Mouse (Mus musculus) ES-E14 (cell line): ENCODE data around the gene Zfp408. TPM values are rescaled to one million over a fixed set of nuclear protein-coding genes. Genes with fewer than 3 reads are reported as not detected.
A peak's percentile ranks its signal among the peaks of the same experiment; 100 is the strongest.

ENCODE experiments used
- DNase-seq: peaks from one replicate; pipeline ENCODE4 v3.0.0-alpha.2; 2013; ENCODE audit warnings: low read depth, low spot score
- H3K27ac ChIP-seq: 2 replicates; pipeline ENCODE4 v1.5.1; 2012; ENCODE audit warnings: low read depth, mild to moderate bottlenecking, low read length, moderate library complexity, mixed read lengths; ENCODE audit not compliant: poor library complexity, insufficient read depth, severe bottlenecking
- H3K36me3 ChIP-seq: 2 replicates; pipeline ENCODE4 v1.6.1; 2012; ENCODE audit warnings: mild to moderate bottlenecking, low read length, moderate library complexity, mixed read lengths; ENCODE audit not compliant: control insufficient read depth, poor library complexity, insufficient read depth, severe bottlenecking
- H3K4me1 ChIP-seq, 2 experiments: fragments of 150-350 bp in 1 of 2; sonication (generic) in 1 of 2; 2 replicates each; pipeline ENCODE4 v1.6.1; 2012; ENCODE audit warnings: low read length in 2 of 2, mild to moderate bottlenecking in 1 of 2, mixed read lengths in 1 of 2; ENCODE audit not compliant: control insufficient read depth in 2 of 2, insufficient read depth in 2 of 2, poor library complexity in 1 of 2
- H3K4me3 ChIP-seq, 2 experiments: fragments of 150-350 bp in 1 of 2; sonication (generic) in 1 of 2; 2 replicates each; pipeline ENCODE4 v1.5.1; 2012; ENCODE audit warnings: low read length in 2 of 2, low read depth in 1 of 2, mild to moderate bottlenecking in 1 of 2, mixed read lengths in 1 of 2; ENCODE audit not compliant: insufficient read depth in 1 of 2, poor library complexity in 1 of 2, severe bottlenecking in 1 of 2
- H3K9ac ChIP-seq: 2 replicates; pipeline ENCODE4 v1.6.1; 2012; ENCODE audit warnings: low read depth, mild to moderate bottlenecking, low read length, mixed read lengths; ENCODE audit not compliant: poor library complexity, insufficient read depth, severe bottlenecking
- H3K9me3 ChIP-seq: fragments of 150-350 bp; sonication (generic); 2 replicates; pipeline ENCODE4 v1.6.1; 2012; ENCODE audit warnings: low read depth, mild to moderate bottlenecking, low read length; ENCODE audit not compliant: control insufficient read depth, insufficient read depth
- CHD2 ChIP-seq: IDR thresholded peaks from 2 replicates; pipeline ENCODE4 v1.6.1; 2014; ENCODE audit warnings: mild to moderate bottlenecking, low read depth, low read length, inconsistent platforms
- HCFC1 ChIP-seq: IDR thresholded peaks from 2 replicates; pipeline ENCODE4 v1.6.1; 2012; ENCODE audit warnings: low read length, inconsistent platforms, borderline replicate concordance; ENCODE audit not compliant: insufficient read depth
- MAFK ChIP-seq: IDR thresholded peaks from 2 replicates; pipeline ENCODE4 v1.6.1; 2014; ENCODE audit warnings: mild to moderate bottlenecking, low read depth, low read length, inconsistent platforms; ENCODE audit not compliant: insufficient read depth
- ZC3H11A ChIP-seq: IDR thresholded peaks from 2 replicates; pipeline ENCODE4 v1.6.1; 2012; ENCODE audit warnings: low read depth, mild to moderate bottlenecking, inconsistent platforms, low read length, borderline replicate concordance
- ZNF384 ChIP-seq: IDR thresholded peaks from 2 replicates; pipeline ENCODE4 v1.6.1; 2012; ENCODE audit warnings: low read depth, low read length, inconsistent platforms
- in situ Hi-C, 2 experiments: fragments of 600-800 bp; cut with MboI; formaldehyde crosslinking; loops; one replicate each; pipeline ENCODE4 v1.15.1; 2025; ENCODE audit warnings: low sequenced_read_pairs in 2 of 2, inconsistent platforms in 1 of 2; ENCODE audit not compliant: unreplicated experiment in 2 of 2
- total RNA-seq: library from RNA; depleted of rRNA; stranded (reverse); fragments of 300-350 nt; gene quantifications from 2 replicates; pipeline ENCODE4 v1.2.3, GENCODE M21; 2012

The Zfp408 gene
- total RNA-seq, 1 experiment, result 21.2 TPM

- in situ Hi-C loops, result no loop called here
- no peak for TF ChIP-seq ZNF384
- TF ChIP-seq HCFC1, result no peak
- TF ChIP-seq MAFK, result no peak
- TF ChIP-seq CHD2, result no peak
- no peak for TF ChIP-seq ZC3H11A
- H3K27ac ChIP-seq, result no peak overlapping the region
- H3K4me3 ChIP-seq, result no peak overlapping the region
- H3K9me3 ChIP-seq, result no peaks in the 10 kb centered on the region
- DNase-seq, result no peak
- H3K36me3 ChIP-seq, result peaks cover 21% of the 10 kb centered on the region
- no peak overlapping the region for H3K9ac ChIP-seq
- H3K4me1 ChIP-seq, result peaks cover 0 to 6% of the 10 kb centered on the region in 2 experiments; a peak in 1 of 4 replicates
Observed at GRCm38 (mm10) chr2:91666386-91666910, 16.9 kb upstream of the Zfp408 start.

DNA sequence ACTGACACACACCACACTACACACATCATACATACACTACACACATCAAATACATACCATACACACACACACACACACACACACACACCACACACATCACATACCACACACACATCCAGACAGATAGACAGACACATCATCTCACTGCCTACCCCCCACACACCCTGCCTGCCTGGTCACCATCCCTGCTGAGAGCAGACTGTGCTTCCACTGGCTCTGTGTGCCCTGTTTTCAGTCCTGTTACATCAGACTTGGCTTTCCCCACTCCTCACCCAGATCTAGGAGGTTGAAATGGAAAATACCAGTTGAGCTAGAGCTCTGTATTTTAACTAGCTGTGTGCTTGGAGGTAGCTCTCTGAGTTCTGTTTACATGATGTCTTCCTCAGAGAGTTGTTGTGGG, 15.2 kb upstream of the Zfp408 start:
- in situ Hi-C loops, result no loop called here
- Histone ChIP-seq H3K36me3 (peaks cover 13% of the 10 kb centered on the region), H3K4me3 (no peak overlapping the region), H3K27ac (no peak overlapping the region), H3K9me3 (no peaks in the 10 kb centered on the region), H3K4me1 (peaks cover 0 to 6% of the 10 kb centered on the region in 2 experiments; a peak in 1 of 4 replicates), H3K9ac (no peak overlapping the region)
- no peak for DNase-seq
- no peak for TF ChIP-seq ZC3H11A
- TF ChIP-seq HCFC1, result no peak
- no peak for TF ChIP-seq ZNF384
- no peak for TF ChIP-seq MAFK
- TF ChIP-seq CHD2, result no peak

GRCm38 (mm10) chr2:91660981-91661380, 11.4 kb upstream of the Zfp408 start:
- H3K9ac ChIP-seq, result no peak overlapping the region
- H3K4me3 ChIP-seq, result no peak overlapping the region
- no peak for TF ChIP-seq HCFC1
- TF ChIP-seq MAFK, result no peak
- no peak for TF ChIP-seq ZNF384
- TF ChIP-seq ZC3H11A, result no peak
- TF ChIP-seq CHD2, result no peak
- DNase-seq, result no peak
- H3K36me3 ChIP-seq, result peaks cover 2% of the 10 kb centered on the region; the same call in 1 of the 2 replicates
- in situ Hi-C loops, result no loop called here
- peaks cover 2 to 6% of the 10 kb centered on the region in 2 experiments; a peak in 1 of 4 replicates for H3K4me1 ChIP-seq
- no peaks in the 10 kb centered on the region for H3K9me3 ChIP-seq
- no peak overlapping the region for H3K27ac ChIP-seq

DNA sequence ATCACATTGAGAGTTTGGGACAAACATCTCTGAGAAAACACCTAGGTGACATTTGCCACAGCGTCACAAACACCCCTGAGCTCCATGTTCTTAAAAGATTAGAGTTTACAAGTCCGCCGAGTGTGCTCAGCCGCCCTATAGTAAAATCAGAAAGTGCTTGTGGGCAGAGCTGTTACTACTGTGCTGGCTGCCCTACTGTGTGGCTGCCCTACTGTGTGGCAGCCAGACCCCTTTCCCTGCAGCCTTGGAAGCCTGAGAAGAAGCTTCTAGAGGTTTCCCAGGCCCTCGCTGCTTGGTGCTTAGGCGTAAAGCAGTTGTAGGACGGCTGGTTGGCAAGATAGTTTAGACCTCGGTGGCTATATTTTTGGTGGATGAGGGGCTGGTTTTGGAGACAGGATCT, 10.1 kb upstream of the Zfp408 start:
- Histone ChIP-seq H3K9me3 (no peaks in the 10 kb centered on the region), H3K4me1 (peaks cover 2 to 6% of the 10 kb centered on the region in 2 experiments; a peak in 1 of 4 replicates), H3K4me3 (no peak overlapping the region), H3K27ac (no peak overlapping the region), H3K36me3 (peaks cover 6% of the 10 kb centered on the region), H3K9ac (no peak overlapping the region)
- in situ Hi-C loops, result no loop called here
- DNase-seq, result no peak
- TF ChIP-seq ZC3H11A (no peak), HCFC1 (no peak), CHD2 (no peak), MAFK (no peak), ZNF384 (no peak)

DNA sequence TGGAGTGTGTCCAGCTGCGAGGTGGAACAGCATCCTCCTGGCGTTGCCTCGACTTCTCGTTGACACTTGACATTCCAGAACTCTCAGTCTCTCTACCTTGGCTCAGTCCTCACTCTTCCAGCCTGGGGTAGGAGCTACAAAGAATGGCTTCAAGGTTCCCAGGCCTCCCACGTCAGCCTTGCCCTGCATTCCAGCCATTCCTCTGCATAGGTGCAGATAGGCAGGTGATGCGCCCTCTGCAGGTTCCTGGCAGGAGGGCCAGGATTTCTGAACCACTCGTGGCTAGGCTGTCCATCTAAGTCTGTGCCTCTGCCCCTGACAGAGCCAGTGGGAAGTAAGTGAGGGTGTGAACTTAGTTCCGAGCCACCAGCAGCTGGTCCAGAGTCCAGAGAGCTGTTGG, 7.2 kb upstream of the Zfp408 start:
- Histone ChIP-seq H3K9ac (no peak overlapping the region), H3K27ac (no peak overlapping the region), H3K9me3 (no peaks in the 10 kb centered on the region), H3K4me3 (no peak overlapping the region), H3K36me3 (peaks cover 12% of the 10 kb centered on the region), H3K4me1 (peaks cover 2 to 6% of the 10 kb centered on the region in 2 experiments; a peak in 1 of 4 replicates)
- TF ChIP-seq HCFC1, result no peak
- TF ChIP-seq CHD2, result no peak
- TF ChIP-seq ZNF384, result no peak
- no peak for TF ChIP-seq MAFK
- TF ChIP-seq ZC3H11A, result no peak
- peak; percentile 60 for DNase-seq
- in situ Hi-C loops, result no loop called here
